Mouse (Mus musculus) MEL (cell line): ENCODE results near the gene Abtb1.

ENCODE experiments used
- CTCF ChIP-seq, 3 experiments: IDR thresholded peaks in 2 of 3; conservative IDR thresholded peaks in 1 of 3; 2 replicates each; pipeline ENCODE4 v1.5.1; 2011 to 2012; ENCODE audit warnings: low read length in 3 of 3, low read depth in 2 of 3, mild to moderate bottlenecking in 2 of 3, improper control_type of control experiment in 1 of 3, inconsistent platforms in 1 of 3, mixed read lengths in 1 of 3, moderate library complexity in 1 of 3; ENCODE audit not compliant: control insufficient read depth in 1 of 3, insufficient read depth in 1 of 3, poor library complexity in 1 of 3, severe bottlenecking in 1 of 3
- E2F4 ChIP-seq: IDR thresholded peaks from 2 replicates; pipeline ENCODE4 v1.6.1; 2011; ENCODE audit warnings: low read depth, low read length, improper control_type of control experiment, borderline replicate concordance
- USF2 ChIP-seq, 2 experiments: IDR thresholded peaks; 2 replicates each; pipeline ENCODE4 v1.6.1; 2011 to 2012; ENCODE audit warnings: improper control_type of control experiment in 2 of 2, low read length in 2 of 2, borderline replicate concordance in 1 of 2, inconsistent platforms in 1 of 2, low read depth in 1 of 2, mild to moderate bottlenecking in 1 of 2; ENCODE audit not compliant: insufficient read depth in 1 of 2
- ZKSCAN1 ChIP-seq: IDR thresholded peaks from 2 replicates; pipeline ENCODE4 v1.6.1; 2012; ENCODE audit warnings: low read depth, mild to moderate bottlenecking, inconsistent platforms, low read length, improper control_type of control experiment, moderate library complexity
- ZNF384 ChIP-seq: IDR thresholded peaks from 2 replicates; pipeline ENCODE4 v1.6.1; 2012; ENCODE audit warnings: low read depth, mild to moderate bottlenecking, inconsistent platforms, low read length, improper control_type of control experiment

DNA sequence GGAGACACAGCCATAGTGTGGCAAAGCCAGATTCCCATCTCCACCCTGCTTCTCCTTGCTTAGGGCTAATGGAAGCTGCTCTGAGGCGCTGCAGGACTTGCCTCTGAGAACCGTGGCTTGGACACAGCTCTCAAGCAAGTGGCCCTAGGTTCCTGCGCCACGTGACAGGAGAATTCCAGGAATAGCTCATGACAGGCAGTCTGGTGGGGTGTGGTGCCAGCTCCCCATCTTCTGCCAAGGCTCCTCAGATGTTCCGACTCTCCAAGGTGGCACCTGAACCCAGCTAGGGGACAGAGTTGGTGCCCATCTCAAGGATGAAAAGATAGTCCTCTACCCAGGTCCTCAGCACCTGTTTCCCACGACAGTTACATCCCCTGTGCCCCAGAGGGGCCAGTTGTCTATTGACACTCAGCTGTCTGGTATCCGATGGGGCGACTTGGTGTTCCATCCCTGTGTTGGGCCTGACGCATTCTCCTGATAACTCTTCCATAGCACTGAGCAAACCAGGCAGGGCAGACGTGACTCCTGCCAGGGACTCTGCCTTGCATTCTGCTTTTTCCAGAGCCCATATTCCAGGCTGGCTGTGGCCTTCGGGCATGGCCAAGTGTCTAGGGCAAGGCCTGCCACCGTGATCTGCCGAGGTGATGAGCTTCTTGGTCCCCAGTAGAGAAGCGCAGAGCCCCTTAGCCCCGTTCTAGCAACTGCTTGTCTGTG lies 54.9 kb downstream of the Abtb1 start:
- TF ChIP-seq CTCF (IDR thresholded peaks at IDR 0.05 in 2 of 3, conservative IDR thresholded peaks at IDR 0.05 in 1 of 3; ENCODE audit: control insufficient read depth in 1 of 3, insufficient read depth in 1 of 3, low read depth in 2 of 3, low read length in 3 of 3, poor library complexity in 1 of 3, severe bottlenecking in 1 of 3) (no peak), ZNF384 (no peak), E2F4 (no peak), ZKSCAN1 (no peak), USF2 (IDR thresholded peaks at IDR 0.05; ENCODE audit: borderline replicate concordance in 1 of 2, insufficient read depth in 1 of 2, low read depth in 1 of 2, low read length in 2 of 2) (no peak)
